Mouse (Mus musculus): ENCODE measurements around the gene Smyd3.

DNA sequence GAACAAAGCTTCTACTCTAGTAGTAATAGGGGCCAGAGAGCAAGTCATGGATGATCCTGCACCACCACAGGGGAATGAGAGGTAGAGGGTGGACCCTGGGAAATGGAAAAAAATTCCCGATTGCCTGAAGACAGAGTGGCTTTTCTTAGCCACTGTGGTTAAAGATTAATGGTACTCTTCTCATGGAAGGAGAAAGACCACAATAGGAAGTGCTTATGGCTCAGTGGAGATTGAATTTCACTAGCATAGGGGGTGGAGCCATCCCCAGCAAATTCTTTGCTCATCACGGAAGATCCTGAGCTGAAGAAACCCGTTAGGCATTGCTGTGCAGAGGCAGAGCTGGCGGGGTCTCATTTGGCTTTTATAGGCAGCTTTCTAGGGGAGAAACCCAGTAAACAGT, 520.0 kb downstream of the Smyd3 start:
- TF ChIP-seq CTCF (IDR thresholded peaks at IDR 0.05; ENCODE audit: borderline replicate concordance, extremely low read depth, insufficient read depth, insufficient read length): no peak
- TF ChIP-seq POLR2A (IDR thresholded peaks at IDR 0.05; ENCODE audit: borderline replicate concordance, extremely low read depth, insufficient read depth, insufficient read length, poor library complexity, severe bottlenecking): no peak
